Mouse (Mus musculus) liver, embryonic 14.5 days (tissue): Measurements from ENCODE around the gene Myoz1.

Experiments used
- CTCF ChIP-seq: IDR thresholded peaks from 2 replicates; pipeline ENCODE4 v1.5.1; 2016; ENCODE audit warnings: antibody characterized with exemption, low read depth, control low read depth
- EP300 ChIP-seq: IDR thresholded peaks from 2 replicates; pipeline ENCODE4 v1.6.1; 2016; ENCODE audit warnings: antibody characterized with exemption, low read depth

DNA sequence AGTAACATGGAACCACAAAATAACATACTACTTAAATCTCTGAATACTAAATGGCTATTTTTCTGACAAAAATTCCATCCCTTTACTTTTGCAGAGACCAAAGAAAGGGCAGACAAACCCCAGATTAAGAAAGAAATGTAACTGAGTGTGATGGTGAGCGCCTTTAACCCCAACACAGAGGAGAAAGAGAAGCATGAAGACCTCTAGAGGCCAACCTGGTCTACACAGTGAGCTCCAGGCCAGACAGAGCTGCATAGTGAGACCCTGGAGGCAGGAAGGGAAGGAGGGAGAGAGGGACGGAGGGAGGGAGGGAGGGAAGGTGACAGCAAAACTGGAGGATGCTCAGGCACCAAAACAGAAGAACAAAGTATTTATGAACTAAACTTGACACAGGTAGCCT is 56.1 kb downstream of the Myoz1 start:
- TF ChIP-seq CTCF: peak; percentile 47
- no peak for TF ChIP-seq EP300
